Mouse (Mus musculus) MEL (cell line): Measurements from ENCODE around the gene Wdr34. TPM values are rescaled to one million over a fixed set of nuclear protein-coding genes. Genes with fewer than 3 reads are reported as not detected.

ENCODE experiments used
- DNase-seq: peaks from one replicate; pipeline ENCODE4 v3.0.0; 2011; ENCODE audit warnings: low read depth, low spot score
- H3K27ac ChIP-seq: 2 replicates; pipeline ENCODE4 v1.5.1; 2012; ENCODE audit warnings: low read depth, mild to moderate bottlenecking, control low read depth, low read length, moderate library complexity; ENCODE audit not compliant: control insufficient read depth
- H3K27me3 ChIP-seq, 2 experiments: fragments of 150-350 bp in 1 of 2; sonication (generic) in 1 of 2; 2 replicates each; pipeline ENCODE4 v1.6.1; 2012; ENCODE audit warnings: low read length in 2 of 2, mild to moderate bottlenecking in 2 of 2, improper control_type of control experiment in 1 of 2, moderate library complexity in 1 of 2; ENCODE audit not compliant: insufficient read depth in 2 of 2, control insufficient read depth in 1 of 2
- H3K36me3 ChIP-seq, 2 experiments: 2 replicates each; pipeline ENCODE4 v1.6.1; 2012 to 2014; ENCODE audit warnings: low read length in 2 of 2, improper control_type of control experiment in 1 of 2, inconsistent platforms in 1 of 2, mild to moderate bottlenecking in 1 of 2; ENCODE audit not compliant: insufficient read depth in 2 of 2, control insufficient read depth in 1 of 2
- H3K4me1 ChIP-seq, 2 experiments: fragments of 150-350 bp in 1 of 2; sonication (generic) in 1 of 2; 2 replicates each; pipeline ENCODE4 v1.6.1; 2012; ENCODE audit warnings: low read length in 2 of 2, improper control_type of control experiment in 1 of 2, mild to moderate bottlenecking in 1 of 2; ENCODE audit not compliant: insufficient read depth in 2 of 2, control insufficient read depth in 1 of 2
- H3K4me3 ChIP-seq, 2 experiments: fragments of 150-350 bp in 1 of 2; sonication (generic) in 1 of 2; 2 replicates each; pipeline ENCODE4 v1.5.1; 2012; ENCODE audit warnings: low read depth in 2 of 2, low read length in 2 of 2, mild to moderate bottlenecking in 2 of 2, moderate library complexity in 2 of 2, control low read depth in 1 of 2, improper control_type of control experiment in 1 of 2; ENCODE audit not compliant: control insufficient read depth in 1 of 2, insufficient read depth in 1 of 2
- H3K79me2 ChIP-seq: 2 replicates; pipeline ENCODE4 v1.6.1; 2012; ENCODE audit warnings: mild to moderate bottlenecking, low read length, moderate library complexity; ENCODE audit not compliant: control insufficient read depth, poor library complexity, insufficient read depth
- H3K9ac ChIP-seq: 2 replicates; pipeline ENCODE4 v1.6.1; 2012; ENCODE audit warnings: low read depth, mild to moderate bottlenecking, control low read depth, low read length, moderate library complexity; ENCODE audit not compliant: control insufficient read depth, poor library complexity, severe bottlenecking
- H3K9me3 ChIP-seq: fragments of 150-350 bp; sonication (generic); replicated peaks from 2 replicates; pipeline ENCODE4 v1.6.1; 2012; ENCODE audit warnings: mild to moderate bottlenecking, low read length, improper control_type of control experiment, moderate library complexity; ENCODE audit not compliant: insufficient read depth
- CHD1 ChIP-seq: IDR thresholded peaks from 2 replicates; pipeline ENCODE4 v1.6.1; 2012; ENCODE audit warnings: low read depth, mild to moderate bottlenecking, inconsistent platforms, low read length, improper control_type of control experiment
- CTCF ChIP-seq, 3 experiments: IDR thresholded peaks in 2 of 3; conservative IDR thresholded peaks in 1 of 3; 2 replicates each; pipeline ENCODE4 v1.5.1; 2011 to 2012; ENCODE audit warnings: low read length in 3 of 3, low read depth in 2 of 3, mild to moderate bottlenecking in 2 of 3, improper control_type of control experiment in 1 of 3, inconsistent platforms in 1 of 3, mixed read lengths in 1 of 3, moderate library complexity in 1 of 3; ENCODE audit not compliant: control insufficient read depth in 1 of 3, insufficient read depth in 1 of 3, poor library complexity in 1 of 3, severe bottlenecking in 1 of 3
- ELF1 ChIP-seq: IDR thresholded peaks from 2 replicates; pipeline ENCODE4 v1.6.1; 2014; ENCODE audit warnings: low read depth, mild to moderate bottlenecking, inconsistent platforms, low read length, improper control_type of control experiment, moderate library complexity
- ETS1 ChIP-seq: IDR thresholded peaks from 2 replicates; pipeline ENCODE4 v1.6.1; 2012; ENCODE audit warnings: low read depth, mild to moderate bottlenecking, inconsistent platforms, low read length, improper control_type of control experiment, moderate library complexity
- HCFC1 ChIP-seq: IDR thresholded peaks from 2 replicates; pipeline ENCODE4 v1.6.1; 2012; ENCODE audit warnings: low read depth, mild to moderate bottlenecking, inconsistent platforms, low read length, improper control_type of control experiment, moderate library complexity
- KAT2A ChIP-seq: conservative IDR thresholded peaks from 2 replicates; pipeline ENCODE4 v1.6.1; 2012; ENCODE audit warnings: low read depth, low read length, improper control_type of control experiment, inconsistent platforms
- MEF2A ChIP-seq: IDR thresholded peaks from 2 replicates; pipeline ENCODE4 v1.6.1; 2014; ENCODE audit warnings: low read depth, mild to moderate bottlenecking, inconsistent platforms, low read length, improper control_type of control experiment; ENCODE audit not compliant: poor library complexity, insufficient replicate concordance, severe bottlenecking; ENCODE audit errors: extremely low read depth
- MXI1 ChIP-seq: IDR thresholded peaks from 2 replicates; pipeline ENCODE4 v1.6.1; 2011; ENCODE audit warnings: mild to moderate bottlenecking, low read depth, low read length, improper control_type of control experiment
- MYB ChIP-seq: IDR thresholded peaks from 2 replicates; pipeline ENCODE4 v1.6.1; 2011; ENCODE audit warnings: mild to moderate bottlenecking, low read depth, low read length, improper control_type of control experiment
- MYC ChIP-seq: IDR thresholded peaks from 2 replicates; pipeline ENCODE4 v1.6.1; 2011; ENCODE audit warnings: low read depth, mild to moderate bottlenecking, low read length, improper control_type of control experiment, moderate library complexity
- NELFE ChIP-seq: IDR thresholded peaks from 2 replicates; pipeline ENCODE4 v1.6.1; 2011; ENCODE audit warnings: low read depth, low read length, improper control_type of control experiment
- NRF1 ChIP-seq: IDR thresholded peaks from 2 replicates; pipeline ENCODE4 v1.6.1; 2014; ENCODE audit warnings: low read depth, mild to moderate bottlenecking, inconsistent platforms, low read length, improper control_type of control experiment, moderate library complexity; ENCODE audit not compliant: poor library complexity, insufficient read depth, severe bottlenecking
- POLR2AphosphoS2 ChIP-seq: IDR thresholded peaks from 2 replicates; pipeline ENCODE4 v1.6.1; 2011; ENCODE audit warnings: low read length, improper control_type of control experiment
- SMC3 ChIP-seq: IDR thresholded peaks from 2 replicates; pipeline ENCODE4 v1.6.1; 2011; ENCODE audit warnings: low read depth, low read length, improper control_type of control experiment
- TAL1 ChIP-seq: IDR thresholded peaks from 2 replicates; pipeline ENCODE4 v1.6.1; 2012; ENCODE audit warnings: mild to moderate bottlenecking, inconsistent platforms, low read length, moderate library complexity, mixed read lengths
- TCF12 ChIP-seq: IDR thresholded peaks from 2 replicates; pipeline ENCODE4 v1.6.1; 2014; ENCODE audit warnings: low read depth, mild to moderate bottlenecking, inconsistent platforms, low read length, improper control_type of control experiment, moderate library complexity
- ZKSCAN1 ChIP-seq: IDR thresholded peaks from 2 replicates; pipeline ENCODE4 v1.6.1; 2012; ENCODE audit warnings: low read depth, mild to moderate bottlenecking, inconsistent platforms, low read length, improper control_type of control experiment, moderate library complexity
- ZMIZ1 ChIP-seq: IDR thresholded peaks from 2 replicates; pipeline ENCODE4 v1.6.1; 2012; ENCODE audit warnings: low read depth, mild to moderate bottlenecking, inconsistent platforms, low read length, improper control_type of control experiment, moderate library complexity
- ZNF384 ChIP-seq: IDR thresholded peaks from 2 replicates; pipeline ENCODE4 v1.6.1; 2012; ENCODE audit warnings: low read depth, mild to moderate bottlenecking, inconsistent platforms, low read length, improper control_type of control experiment
- polyA plus RNA-seq, 2 experiments: library from polyadenylated mRNA; stranded (reverse) in 1 of 2; unstranded in 1 of 2; fragments of >175 nt in 1 of 2; fragments of >200 nt in 1 of 2; gene quantifications; 2 replicates each; pipeline versions ENCODE4 v1.2.1 to v1.2.4; 2012; ENCODE audit warnings: low replicate concordance in 2 of 2, low read depth in 1 of 2; ENCODE audit not compliant: insufficient read length in 2 of 2, insufficient read depth in 1 of 2, missing spikeins in 1 of 2
- total RNA-seq: library from RNA; depleted of rRNA; stranded (reverse); fragments of 300-350 nt; gene quantifications from 2 replicates; pipeline ENCODE4 v1.2.3, GENCODE M21; 2012

The Wdr34 gene
- total and polyA plus RNA-seq, 3 experiments: 49.3 to 78.3 TPM; not detected in 1

GRCm38 (mm10) chr2:30084113-30084512 is 35.4 kb upstream of the Wdr34 start:
- H3K4me1 ChIP-seq: no peaks in the 10 kb centered on the region
- no peak overlapping the region for H3K4me3 ChIP-seq
- no peaks in the 10 kb centered on the region for H3K36me3 ChIP-seq
- H3K9me3 ChIP-seq: no peaks in the 10 kb centered on the region
- TF ChIP-seq ELF1 (no peak), HCFC1 (no peak), KAT2A (no peak), MXI1 (no peak), ZNF384 (no peak), MYB (no peak), TAL1 (no peak), TCF12 (no peak), SMC3 (no peak), NRF1 (no peak), CTCF (IDR thresholded peaks at IDR 0.05 in 2 of 3, conservative IDR thresholded peaks at IDR 0.05 in 1 of 3; ENCODE audit: control insufficient read depth in 1 of 3, insufficient read depth in 1 of 3, low read depth in 2 of 3, low read length in 3 of 3, poor library complexity in 1 of 3, severe bottlenecking in 1 of 3) (no peak), NELFE (no peak), ETS1 (no peak), CHD1 (no peak), ZKSCAN1 (no peak)
- H3K9ac ChIP-seq: no peak overlapping the region
- no peak overlapping the region for H3K27ac ChIP-seq
- no peak for DNase-seq
- no peaks in the 10 kb centered on the region for H3K79me2 ChIP-seq
- no peaks in the 10 kb centered on the region for H3K27me3 ChIP-seq

- no peak overlapping the region for H3K27ac ChIP-seq
- peaks cover 0 to 2% of the 10 kb centered on the region in 2 experiments; a peak in 1 of 4 replicates for H3K36me3 ChIP-seq
- no peaks in the 10 kb centered on the region for H3K27me3 ChIP-seq
These were observed 31.6 kb upstream of the Wdr34 start for GRCm38 (mm10) chr2:30080181-30080800.

More at GRCm38 (mm10) chr2:30080181-30080800, 31.6 kb upstream of the Wdr34 start:
- TF ChIP-seq MYC (no peak), CTCF (IDR thresholded peaks at IDR 0.05 in 2 of 3, conservative IDR thresholded peaks at IDR 0.05 in 1 of 3; ENCODE audit: control insufficient read depth in 1 of 3, insufficient read depth in 1 of 3, low read depth in 2 of 3, low read length in 3 of 3, poor library complexity in 1 of 3, severe bottlenecking in 1 of 3) (no peak), POLR2AphosphoS2 (no peak), MEF2A (no peak), HCFC1 (no peak), ZMIZ1 (no peak)
- H3K9me3 ChIP-seq: no peaks in the 10 kb centered on the region
- no peak overlapping the region for H3K9ac ChIP-seq
- H3K4me1 ChIP-seq: peaks cover 0 to 5% of the 10 kb centered on the region in 2 experiments; a peak in 2 of 4 replicates
- no peaks in the 10 kb centered on the region for H3K79me2 ChIP-seq
- H3K4me3 ChIP-seq: no peak overlapping the region
- DNase-seq: no peak
